Mouse (Mus musculus): ENCODE measurements around the gene Olfr1140. TPM values are rescaled to one million over a fixed set of nuclear protein-coding genes. Genes with fewer than 3 reads are reported as not detected.

Olfr1140 gene
- polyA plus RNA-seq (2017; shearing (Covaris generic)) = not detected

GRCm38 (mm10) chr2:87743452-87743851 lies at the start of gene Olfr1140:
Gene Olfr1140, plus strand, starts transcription at chr2:87743752.

GRCm38 (mm10) chr2:87693847-87694246 lies 49.7 kb upstream of the Olfr1140 start, which contains the start of gene Olfr1136:
Gene Olfr1136, minus strand, starts transcription at chr2:87693947.

GRCm38 (mm10) chr2:87713079-87713478 lies 30.5 kb upstream of the Olfr1140 start, which contains the start of gene Olfr1137:
Gene Olfr1137, minus strand, starts transcription at chr2:87713179.

DNA sequence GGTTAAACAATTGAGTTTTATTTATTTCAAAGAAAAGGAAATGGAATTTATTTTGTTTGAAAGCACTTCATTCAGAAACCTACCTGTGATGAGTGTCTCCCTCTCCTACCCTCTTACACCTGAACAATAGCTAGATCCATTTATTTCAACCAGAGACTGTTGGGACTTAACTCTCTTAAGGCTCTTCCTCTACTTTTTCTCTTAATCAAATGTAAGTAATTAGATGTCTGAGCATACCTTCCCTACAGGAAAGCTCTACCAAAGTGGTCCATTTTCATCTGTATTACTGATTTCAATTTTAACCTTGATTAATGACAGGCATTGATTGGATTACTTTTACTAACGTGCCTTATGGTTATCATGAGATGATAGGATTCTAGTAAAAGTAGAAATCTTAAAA lies 3.7 kb upstream of the Olfr1140 start, which contains the start of gene Olfr1138:
Gene Olfr1138, minus strand, starts transcription at position 101 of the 400 bp plus-strand sequence.

DNA sequence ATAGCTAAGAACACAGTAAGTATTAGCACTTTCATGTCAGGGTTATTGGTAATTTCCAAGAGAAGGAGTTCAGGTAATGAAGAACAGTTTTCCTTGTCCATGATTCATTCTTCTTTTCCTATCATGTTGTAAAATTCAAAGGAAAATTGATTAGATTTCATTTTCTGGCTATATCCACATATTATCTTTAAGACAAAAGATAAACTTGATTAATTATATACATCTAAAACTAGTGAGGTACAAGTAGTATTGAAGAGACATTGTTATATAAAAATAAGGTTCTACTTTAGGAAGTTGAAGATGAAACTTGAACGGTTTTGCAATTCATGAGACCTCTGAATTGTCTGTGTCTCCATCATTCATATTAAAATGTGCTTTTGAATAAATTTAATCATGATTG lies 10.3 kb downstream of the Olfr1140 start, which contains the start of gene Olfr1141:
Gene Olfr1141, minus strand, starts transcription at position 101 of the 400 bp plus-strand sequence.

DNA sequence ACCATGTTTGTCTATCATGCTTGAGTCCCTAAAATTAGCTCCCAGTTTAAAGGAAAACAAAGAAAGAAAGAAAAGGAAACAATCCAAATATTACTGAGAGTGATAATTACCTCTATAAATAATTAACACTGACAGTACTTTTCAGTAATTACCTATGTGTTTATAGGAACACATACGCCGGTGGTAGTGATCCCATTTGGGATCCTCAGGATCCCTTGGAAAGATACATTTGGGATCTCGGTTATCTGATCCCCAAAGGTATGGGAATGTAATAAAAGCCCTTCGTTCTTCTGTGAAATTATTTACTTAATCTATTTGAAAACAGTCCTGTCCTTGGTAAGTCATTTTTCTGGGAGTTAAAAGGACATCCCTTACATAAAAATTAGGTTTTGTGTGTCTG lies 35.6 kb downstream of the Olfr1140 start, which contains the start of gene Olfr152:
Gene Olfr152, plus strand, starts transcription at position 301 of the 400 bp plus-strand sequence.

Other genes with a start within 250 kb of the Olfr1140 start
- gene Pramel7, start 246.7 kb upstream of the Olfr1140 start, polyA plus RNA-seq (2017; shearing (Covaris generic)) = not detected
- not detected for gene Pramel6, start 237.2 kb upstream of the Olfr1140 start, polyA plus RNA-seq (2017; shearing (Covaris generic))
- gene Olfr153, start 212.0 kb upstream of the Olfr1140 start, polyA plus RNA-seq (2017; shearing (Covaris generic)) = not detected
- not detected for gene Olfr1128, start 198.2 kb upstream of the Olfr1140 start, polyA plus RNA-seq (2017; shearing (Covaris generic))
- gene Olfr1129, start 169.8 kb upstream of the Olfr1140 start, polyA plus RNA-seq (2017; shearing (Covaris generic)) = not detected
- not detected for gene Olfr1130, start 137.5 kb upstream of the Olfr1140 start, polyA plus RNA-seq (2017; shearing (Covaris generic))
- not detected for gene Olfr1131, start 116.6 kb upstream of the Olfr1140 start, polyA plus RNA-seq (2017; shearing (Covaris generic))
- gene Olfr1132, start 106.2 kb upstream of the Olfr1140 start, polyA plus RNA-seq (2017; shearing (Covaris generic)) = not detected
- not detected for gene Olfr1133, start 96.4 kb upstream of the Olfr1140 start, polyA plus RNA-seq (2017; shearing (Covaris generic))
- gene Olfr1134, start 85.3 kb upstream of the Olfr1140 start, polyA plus RNA-seq (2017; shearing (Covaris generic)) = not detected
- gene Olfr1135, start 70.1 kb upstream of the Olfr1140 start, polyA plus RNA-seq (2017; shearing (Covaris generic)) = not detected
- gene Olfr1136, start 49.8 kb upstream of the Olfr1140 start, polyA plus RNA-seq (2017; shearing (Covaris generic)) = not detected
- gene Olfr1137, start 30.6 kb upstream of the Olfr1140 start, polyA plus RNA-seq (2017; shearing (Covaris generic)) = not detected
- gene Olfr1138, start 3.8 kb upstream of the Olfr1140 start, polyA plus RNA-seq (2017; shearing (Covaris generic)) = not detected
- not detected for gene Olfr1141, start 10.2 kb downstream of the Olfr1140 start, polyA plus RNA-seq (2017; shearing (Covaris generic))
- not detected for gene Olfr152, start 35.7 kb downstream of the Olfr1140 start, polyA plus RNA-seq (2017; shearing (Covaris generic))
- not detected for gene Olfr1143, start 56.8 kb downstream of the Olfr1140 start, polyA plus RNA-seq (2017; shearing (Covaris generic))
- gene Olfr1145, start 66.1 kb downstream of the Olfr1140 start, polyA plus RNA-seq (2017; shearing (Covaris generic)) = not detected
- not detected for gene Olfr1148, start 86.8 kb downstream of the Olfr1140 start, polyA plus RNA-seq (2017; shearing (Covaris generic))
- not detected for gene Olfr1150-ps1, start 100.2 kb downstream of the Olfr1140 start, polyA plus RNA-seq (2017; shearing (Covaris generic))
- 0.39 TPM for gene Olfr1151, start 112.1 kb downstream of the Olfr1140 start, polyA plus RNA-seq (2017; shearing (Covaris generic))
- gene Olfr1152, start 122.7 kb downstream of the Olfr1140 start, polyA plus RNA-seq (2017; shearing (Covaris generic)) = 0.07 TPM
- gene Olfr1153, start 151.2 kb downstream of the Olfr1140 start, polyA plus RNA-seq (2017; shearing (Covaris generic)) = not detected
- not detected for gene Olfr1154, start 161.4 kb downstream of the Olfr1140 start, polyA plus RNA-seq (2017; shearing (Covaris generic))
- not detected for gene Olfr1155, start 201.4 kb downstream of the Olfr1140 start, polyA plus RNA-seq (2017; shearing (Covaris generic))
- 0.17 TPM for gene Olfr1156, start 209.3 kb downstream of the Olfr1140 start, polyA plus RNA-seq (2017; shearing (Covaris generic))
- not detected for gene Olfr1157, start 224.5 kb downstream of the Olfr1140 start, polyA plus RNA-seq (2017; shearing (Covaris generic))
- gene Olfr74, start 230.9 kb downstream of the Olfr1140 start, polyA plus RNA-seq (2017; shearing (Covaris generic)) = not detected
- gene Olfr1158, start 246.4 kb downstream of the Olfr1140 start, polyA plus RNA-seq (2017; shearing (Covaris generic)) = not detected

Measured in naive thymus-derived CD4-positive, alpha-beta T cell, adult 5 months (primary cell).